Mouse (Mus musculus) kidney, embryonic 14.5 days (tissue): ENCODE data around the gene Itga4. TPM values are rescaled to one million over a fixed set of nuclear protein-coding genes. Genes with fewer than 3 reads are reported as not detected.

Experiments used
- ATAC-seq: fragments of 200-750 bp; cut with Nextera tagmentation; 2 replicates; pipeline ENCODE4 v1.8.0; 2017; ENCODE audit warnings: moderate number of reproducible peaks, mild to moderate bottlenecking, moderate TSS enrichment, moderate library complexity; ENCODE audit not compliant: low FRiP score, low TSS enrichment
- H3K27ac ChIP-seq: fragments of 300-500 bp; sonication (generic); 2 replicates; pipeline ENCODE4 v1.5.1; 2014; ENCODE audit warnings: low read depth, mild to moderate bottlenecking, low read length, moderate library complexity, mixed read lengths
- H3K27me3 ChIP-seq: fragments of 300-500 bp; sonication (generic); 2 replicates; pipeline ENCODE4 v1.6.1; 2014; ENCODE audit warnings: mild to moderate bottlenecking, low read length; ENCODE audit not compliant: control insufficient read depth, insufficient read depth
- H3K36me3 ChIP-seq: fragments of 300-500 bp; sonication (generic); 2 replicates; pipeline ENCODE4 v1.6.1; 2014; ENCODE audit warnings: low read length, mixed read lengths; ENCODE audit not compliant: control insufficient read depth, insufficient read depth
- H3K4me1 ChIP-seq: fragments of 300-500 bp; sonication (generic); 2 replicates; pipeline ENCODE4 v1.6.1; 2014; ENCODE audit warnings: low read length, mixed read lengths; ENCODE audit not compliant: control insufficient read depth, insufficient read depth
- H3K4me2 ChIP-seq: fragments of 300-500 bp; sonication (generic); replicated peaks from 2 replicates; pipeline ENCODE4 v1.6.1; 2014; ENCODE audit warnings: low read depth, mild to moderate bottlenecking, low read length
- H3K4me3 ChIP-seq: fragments of 300-500 bp; sonication (generic); 2 replicates; pipeline ENCODE4 v1.5.1; 2014; ENCODE audit warnings: mild to moderate bottlenecking, low read length
- H3K9ac ChIP-seq: fragments of 300-500 bp; sonication (generic); 2 replicates; pipeline ENCODE4 v1.6.1; 2014; ENCODE audit warnings: low read depth, mild to moderate bottlenecking, low read length, moderate library complexity
- H3K9me3 ChIP-seq: fragments of 300-500 bp; sonication (generic); 2 replicates; pipeline ENCODE4 v1.6.1; 2016; ENCODE audit warnings: low read length; ENCODE audit not compliant: control insufficient read depth
- WGBS: fragments of 180-500 bp; shearing (Covaris S2); extraction: QIAGEN DNeasy Blood & Tissue Kit; methylation state at CpG from one replicate; pipeline ENCODE4 v1.1.7; 2014; 5-methylcytosine and 5-hydroxymethylcytosine counted together
- polyA plus RNA-seq: library from polyadenylated mRNA; unstranded; fragments of >200 nt; fragmentation: Nextera tagmentation; extraction: Ambion mirVana; gene quantifications from 2 replicates; pipeline ENCODE4 v1.2.1, GENCODE M21; 2014

The Itga4 gene
- polyA plus RNA-seq, 1 experiment from 2014 or later = 7.9 TPM

DNA sequence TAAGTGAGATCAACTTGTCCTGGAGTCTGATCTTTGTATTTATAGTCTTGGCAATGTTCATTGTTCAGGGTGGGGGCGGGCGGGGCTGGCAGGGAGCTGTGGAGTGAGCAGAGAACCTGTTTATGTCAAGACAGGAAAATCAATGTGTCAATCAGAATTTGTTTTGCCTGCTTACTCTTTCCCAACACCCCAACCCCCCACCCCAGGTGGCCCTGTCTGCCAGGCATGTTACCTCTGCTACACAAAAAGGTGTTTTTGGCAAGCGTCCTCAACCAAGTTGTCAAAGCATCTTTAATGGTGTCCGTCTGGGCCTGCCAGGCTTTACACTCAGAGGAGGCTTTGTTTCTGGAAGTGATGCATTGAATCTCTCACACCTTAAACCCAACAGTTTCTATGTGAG lies 59.9 kb downstream of the Itga4 start:
- WGBS = 79% methylated on average over 4 of the region's 4 CpGs
- Histone ChIP-seq H3K4me2 (no peak overlapping the region), H3K4me3 (no peak overlapping the region), H3K27ac (no peak overlapping the region), H3K27me3 (no peaks in the 10 kb centered on the region), H3K9me3 (no peaks in the 10 kb centered on the region), H3K36me3 (no peaks in the 10 kb centered on the region), H3K4me1 (no peaks in the 10 kb centered on the region), H3K9ac (no peak overlapping the region)
- no peak for ATAC-seq

DNA sequence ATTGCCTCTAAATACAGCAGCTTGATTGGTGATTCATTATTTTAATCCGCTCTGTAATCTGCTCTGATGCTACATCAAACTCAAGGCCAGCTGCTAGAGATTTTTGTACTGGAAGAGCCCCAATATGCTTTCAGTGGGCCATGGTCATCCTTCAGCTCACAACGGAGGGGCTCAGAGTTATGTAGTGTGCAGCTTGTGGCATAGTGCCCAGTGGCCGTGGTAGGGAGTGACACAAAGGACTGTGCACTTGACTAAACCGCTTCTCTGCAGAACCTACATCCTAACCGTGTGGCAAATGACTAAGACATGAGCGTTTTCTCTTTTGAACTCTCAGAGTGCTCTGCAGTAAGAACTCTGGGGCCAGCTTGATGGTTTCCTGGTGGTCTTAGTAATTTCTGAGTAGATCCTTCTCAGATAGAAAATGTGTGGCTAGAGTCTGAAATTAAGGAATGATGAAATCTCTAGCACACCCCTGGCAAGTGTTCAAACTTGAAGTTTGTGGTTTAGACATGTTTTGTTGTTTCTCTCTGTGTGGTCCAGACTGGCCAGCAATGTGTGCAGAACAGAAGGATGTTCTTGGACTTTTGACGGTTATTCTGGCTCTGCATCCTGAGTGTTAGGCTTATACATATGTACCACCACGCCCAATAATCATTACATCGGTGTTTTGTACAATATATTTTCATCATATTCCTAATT lies 61.1 kb downstream of the Itga4 start:
- Histone ChIP-seq H3K27ac (no peak overlapping the region), H3K9ac (no peak overlapping the region), H3K27me3 (no peaks in the 10 kb centered on the region), H3K4me2 (no peak overlapping the region), H3K36me3 (no peaks in the 10 kb centered on the region), H3K4me3 (no peak overlapping the region), H3K4me1 (no peaks in the 10 kb centered on the region), H3K9me3 (no peaks in the 10 kb centered on the region)
- WGBS = 92% methylated on average over 9 of the region's 9 CpGs
- ATAC-seq = no peak

DNA sequence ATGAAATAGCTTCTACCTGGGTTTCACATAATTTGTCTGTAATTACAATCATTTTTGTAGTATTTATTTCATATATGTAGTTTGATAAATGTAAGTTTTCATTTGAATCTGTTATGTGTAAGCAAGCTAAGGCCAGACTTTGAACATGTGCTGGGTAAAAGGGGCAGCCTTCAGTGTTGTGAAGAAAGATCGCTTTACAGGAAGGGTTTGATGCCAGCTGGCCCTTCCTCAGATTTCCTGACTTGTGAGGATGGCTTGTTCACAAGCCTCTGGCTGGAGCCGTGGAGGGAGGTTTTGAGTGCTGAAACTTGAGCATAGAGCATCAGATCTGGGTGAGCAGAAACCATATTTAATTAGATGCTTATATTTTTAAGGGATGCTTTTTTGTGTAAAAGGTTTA lies 72.9 kb downstream of the Itga4 start:
- no peak overlapping the region for H3K9ac ChIP-seq
- WGBS = 30% methylated on average over 2 of the region's 2 CpGs
- ATAC-seq = no peak

DNA sequence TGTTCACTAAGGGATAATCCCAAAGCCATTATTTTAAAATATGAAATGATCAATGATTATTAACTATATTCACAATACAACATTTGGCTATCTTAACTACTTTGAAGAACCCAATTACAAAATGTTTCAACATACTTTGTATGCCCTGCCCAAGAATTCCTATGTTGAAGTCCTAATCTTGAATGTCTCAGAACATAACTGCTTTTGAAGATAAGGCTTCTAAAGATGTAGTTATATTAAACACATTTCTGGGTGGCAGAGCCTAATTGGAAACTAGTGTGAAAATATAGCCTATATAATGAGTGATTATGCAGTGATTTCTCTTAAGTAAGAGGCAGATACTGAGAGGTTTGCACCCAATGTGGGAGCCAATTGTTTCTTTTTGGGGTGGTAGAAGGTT lies 79.4 kb downstream of the Itga4 start:
- no peak overlapping the region for H3K27ac ChIP-seq
- H3K36me3 ChIP-seq = no peaks in the 10 kb centered on the region
- no peak overlapping the region for H3K4me2 ChIP-seq
- ATAC-seq = no peak
- no peaks in the 10 kb centered on the region for H3K27me3 ChIP-seq
- no peak overlapping the region for H3K4me3 ChIP-seq
- H3K4me1 ChIP-seq = no peaks in the 10 kb centered on the region
- no peaks in the 10 kb centered on the region for H3K9me3 ChIP-seq
- H3K9ac ChIP-seq = no peak overlapping the region

More for the DNA sequence above, 72.9 kb downstream of the Itga4 start:
- H3K4me1 ChIP-seq = no peaks in the 10 kb centered on the region
- no peak overlapping the region for H3K27ac ChIP-seq
- H3K36me3 ChIP-seq = no peaks in the 10 kb centered on the region
- H3K9me3 ChIP-seq = no peaks in the 10 kb centered on the region
- H3K27me3 ChIP-seq = no peaks in the 10 kb centered on the region
- no peak overlapping the region for H3K4me2 ChIP-seq
- no peak overlapping the region for H3K4me3 ChIP-seq

DNA sequence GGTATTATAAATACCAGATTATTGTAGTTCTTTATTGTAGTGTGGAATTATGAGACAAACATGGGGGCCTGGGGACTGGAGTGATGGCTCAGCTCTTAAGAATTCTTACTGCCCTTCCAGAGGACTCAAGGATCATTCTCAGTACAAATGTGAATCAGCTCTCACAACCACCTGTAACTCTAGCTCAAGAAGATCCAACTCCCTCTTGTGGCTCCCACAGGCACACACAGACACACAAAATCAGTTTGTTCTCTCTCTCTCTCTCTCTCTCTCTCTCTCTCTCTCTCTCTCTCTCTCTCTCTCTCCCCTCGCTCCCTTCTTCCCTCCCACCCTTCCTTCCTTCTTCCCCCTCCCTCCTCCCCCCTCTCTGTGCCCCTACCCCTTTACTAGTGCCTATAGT lies 80.9 kb downstream of the Itga4 start:
- no peaks in the 10 kb centered on the region for H3K4me1 ChIP-seq
- no peak for ATAC-seq
- H3K36me3 ChIP-seq = no peaks in the 10 kb centered on the region
- H3K9ac ChIP-seq = no peak overlapping the region
- no peak overlapping the region for H3K4me3 ChIP-seq
- no peaks in the 10 kb centered on the region for H3K27me3 ChIP-seq
- whole genome bisulfite sequencing = 50% methylated on average over 1 of the region's 1 CpGs
- no peaks in the 10 kb centered on the region for H3K9me3 ChIP-seq
- no peak overlapping the region for H3K27ac ChIP-seq
- no peak overlapping the region for H3K4me2 ChIP-seq

DNA sequence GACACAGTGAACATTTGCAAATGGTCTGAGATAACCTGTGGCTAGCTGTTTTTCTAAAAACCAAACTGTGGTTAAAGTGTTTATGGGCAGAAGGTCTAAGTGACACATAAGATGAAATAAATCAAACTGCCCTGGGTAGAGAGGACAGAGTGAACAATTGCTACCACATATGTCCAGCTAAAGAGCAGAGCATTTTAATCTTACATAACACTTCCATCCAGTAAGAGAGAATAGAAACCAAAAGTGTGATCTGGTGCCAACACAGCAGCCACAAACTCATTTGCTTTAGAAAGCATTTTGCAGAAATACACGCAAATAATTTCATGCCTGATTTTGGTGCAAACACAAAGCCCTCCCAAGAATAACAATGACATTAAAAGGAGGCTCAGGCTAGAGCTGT lies 83.8 kb downstream of the Itga4 start:
- no peaks in the 10 kb centered on the region for H3K4me1 ChIP-seq
- no peaks in the 10 kb centered on the region for H3K27me3 ChIP-seq
- no peak overlapping the region for H3K9ac ChIP-seq
- WGBS = 64% methylated on average over 1 of the region's 1 CpGs
- no peak overlapping the region for H3K4me2 ChIP-seq
- H3K9me3 ChIP-seq = no peaks in the 10 kb centered on the region
- H3K27ac ChIP-seq = no peak overlapping the region
- H3K4me3 ChIP-seq = no peak overlapping the region
- H3K36me3 ChIP-seq = no peaks in the 10 kb centered on the region
- no peak for ATAC-seq

DNA sequence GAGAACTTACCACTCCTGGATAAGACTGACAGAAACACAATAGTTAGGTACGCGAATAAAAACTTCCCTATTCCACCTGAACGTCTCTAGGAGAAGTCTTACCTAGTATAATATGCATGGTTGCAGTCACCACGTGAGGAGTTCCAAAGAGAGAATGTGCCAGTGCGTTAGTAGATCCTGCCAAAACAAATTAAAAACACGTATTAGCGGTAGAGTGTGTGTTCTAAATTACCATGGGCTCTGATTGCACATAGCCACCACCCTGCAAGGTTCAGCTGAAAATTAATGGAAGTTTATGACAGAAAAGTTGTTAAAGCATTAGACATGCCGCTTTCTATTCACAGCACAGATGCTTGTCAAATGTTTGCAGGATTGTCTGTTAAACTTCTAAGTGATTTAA lies 87.9 kb downstream of the Itga4 start:
- H3K4me3 ChIP-seq = no peak overlapping the region
- 89% methylated on average over 8 of the region's 8 CpGs for WGBS
- H3K36me3 ChIP-seq = no peaks in the 10 kb centered on the region
- ATAC-seq = no peak
- H3K4me2 ChIP-seq = no peak overlapping the region
- H3K4me1 ChIP-seq = no peaks in the 10 kb centered on the region
- no peaks in the 10 kb centered on the region for H3K27me3 ChIP-seq
- H3K9ac ChIP-seq = no peak overlapping the region
- H3K9me3 ChIP-seq = no peaks in the 10 kb centered on the region
- H3K27ac ChIP-seq = no peak overlapping the region

DNA sequence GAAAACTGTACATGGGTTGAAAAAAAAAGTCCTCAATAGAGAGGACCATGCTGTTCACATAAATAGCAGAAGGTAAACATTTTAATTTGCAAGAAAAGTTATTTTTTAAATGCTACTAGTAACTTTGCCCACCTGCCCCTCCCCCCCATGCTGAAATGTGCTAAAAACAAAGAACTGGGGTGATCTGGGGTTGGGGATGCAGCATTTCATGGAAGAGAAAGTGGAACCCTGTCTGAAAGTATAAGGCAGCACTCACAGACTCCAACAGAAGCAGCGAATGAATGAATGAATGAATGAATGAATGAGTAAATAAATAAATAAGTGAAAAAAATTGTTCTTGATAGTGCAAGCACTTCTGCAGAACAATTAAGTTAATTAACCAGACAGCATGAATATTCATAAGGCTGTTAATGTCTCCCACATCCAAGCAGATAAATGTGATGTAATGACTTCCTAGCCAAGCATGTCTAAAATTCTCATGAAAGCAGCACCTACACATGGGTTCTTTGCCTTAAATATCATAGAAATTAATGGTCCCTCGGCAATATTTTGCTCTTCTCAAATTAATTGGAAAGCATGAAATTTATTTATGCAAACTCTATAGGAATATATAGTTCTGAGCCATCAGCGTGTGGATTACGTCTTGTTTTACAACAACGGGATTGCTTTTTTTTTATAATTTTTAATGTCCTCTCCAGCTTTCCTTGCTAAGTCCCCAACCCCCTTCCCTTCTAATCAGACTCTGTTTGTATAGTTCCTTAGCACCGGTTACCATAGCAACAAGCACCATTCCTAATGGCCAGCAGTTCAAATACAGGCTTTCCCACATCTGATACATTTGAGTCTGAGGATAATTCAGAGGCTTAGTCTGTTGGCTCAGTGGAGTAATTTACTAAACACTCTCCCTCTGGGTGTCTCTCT lies 96.2 kb downstream of the Itga4 start:
- H3K36me3 ChIP-seq = no peaks in the 10 kb centered on the region
- H3K27ac ChIP-seq = no peak overlapping the region
- no peak for ATAC-seq
- H3K4me1 ChIP-seq = no peaks in the 10 kb centered on the region
- WGBS = 84% methylated on average over 6 of the region's 6 CpGs
- no peak overlapping the region for H3K4me3 ChIP-seq
- H3K9me3 ChIP-seq = no peaks in the 10 kb centered on the region
- H3K27me3 ChIP-seq = no peaks in the 10 kb centered on the region
- no peak overlapping the region for H3K9ac ChIP-seq
- no peak overlapping the region for H3K4me2 ChIP-seq

DNA sequence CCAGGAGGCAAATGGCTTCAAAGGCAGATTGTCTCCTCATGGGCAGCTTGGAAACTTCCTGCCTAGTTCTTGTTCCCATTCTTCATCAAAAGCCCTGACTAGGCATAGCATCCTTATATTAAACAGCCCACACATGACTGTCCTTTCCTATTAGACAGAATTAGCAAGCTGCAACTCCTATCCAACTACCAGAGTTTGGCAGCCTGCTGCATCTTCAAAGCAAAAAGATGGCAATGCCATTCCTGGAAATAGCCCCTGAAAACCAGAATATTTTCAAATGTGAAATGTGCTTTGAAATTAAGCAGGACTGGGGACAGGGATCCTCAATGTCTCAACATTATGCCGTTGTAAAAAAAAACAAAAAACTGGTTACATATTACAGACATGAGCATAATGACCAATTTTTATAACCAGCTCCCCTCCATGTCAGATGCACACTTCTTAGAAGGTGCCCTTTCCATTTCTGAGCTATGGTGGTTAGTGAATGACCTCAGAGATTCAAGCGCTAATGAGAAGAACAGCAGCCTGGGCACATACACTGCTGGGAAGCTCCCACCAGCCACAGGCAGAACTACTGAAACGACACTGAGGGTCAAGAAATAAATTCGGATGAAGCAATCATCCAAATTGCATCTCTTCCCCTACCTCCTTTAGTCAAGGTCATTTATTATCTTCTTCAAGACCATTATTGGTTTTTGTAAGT lies 97.0 kb downstream of the Itga4 start:
- Histone ChIP-seq H3K36me3 (no peaks in the 10 kb centered on the region), H3K4me2 (no peak overlapping the region), H3K4me1 (no peaks in the 10 kb centered on the region), H3K9me3 (no peaks in the 10 kb centered on the region), H3K27ac (no peak overlapping the region), H3K4me3 (no peak overlapping the region), H3K9ac (no peak overlapping the region), H3K27me3 (no peaks in the 10 kb centered on the region)
- 88% methylated on average over 4 of the region's 4 CpGs for WGBS
- ATAC-seq = no peak
